Mouse (Mus musculus): ENCODE measurements around the gene Tfg.

- TF ChIP-seq CTCF (IDR thresholded peaks at IDR 0.05 in 2 of 3, conservative IDR thresholded peaks at IDR 0.05 in 1 of 3; ENCODE audit: control insufficient read depth in 1 of 3, insufficient read depth in 1 of 3, low read depth in 2 of 3, low read length in 3 of 3, poor library complexity in 1 of 3, severe bottlenecking in 1 of 3) (no peak), TCF12 (IDR thresholded peaks at IDR 0.05; ENCODE audit: low read depth, low read length) (no peak), CHD1 (IDR thresholded peaks at IDR 0.05; ENCODE audit: low read depth, low read length) (no peak), EP300 (IDR thresholded peaks at IDR 0.05; ENCODE audit: low read depth in 1 of 2, low read length in 2 of 2) (no peak), KAT2A (conservative IDR thresholded peaks at IDR 0.05; ENCODE audit: low read depth, low read length) (no peak), GABPA (IDR thresholded peaks at IDR 0.05; ENCODE audit: low read depth, low read length) (no peak), POLR2AphosphoS2 (IDR thresholded peaks at IDR 0.05; ENCODE audit: low read length) (no peak), MYC (IDR thresholded peaks at IDR 0.05; ENCODE audit: low read depth, low read length) (no peak), POLR2A (IDR thresholded peaks at IDR 0.05; ENCODE audit: control insufficient read depth in 1 of 2, insufficient read depth in 1 of 2, low read depth in 1 of 2, low read length in 2 of 2, poor library complexity in 1 of 2) (no peak), MAX (IDR thresholded peaks at IDR 0.05; ENCODE audit: low read length) (no peak), NELFE (IDR thresholded peaks at IDR 0.05; ENCODE audit: low read depth, low read length) (no peak), RCOR1 (IDR thresholded peaks at IDR 0.05; ENCODE audit: low read depth, low read length) (no peak), ZNF384 (IDR thresholded peaks at IDR 0.05; ENCODE audit: low read depth, low read length) (no peak)
Measured at GRCm38 (mm10) chr16:56681010-56681645, 36.1 kb downstream of the Tfg start.
